16 mouse cellular contexts compared by ENCODE assay signal in the genomic region with DNA sequence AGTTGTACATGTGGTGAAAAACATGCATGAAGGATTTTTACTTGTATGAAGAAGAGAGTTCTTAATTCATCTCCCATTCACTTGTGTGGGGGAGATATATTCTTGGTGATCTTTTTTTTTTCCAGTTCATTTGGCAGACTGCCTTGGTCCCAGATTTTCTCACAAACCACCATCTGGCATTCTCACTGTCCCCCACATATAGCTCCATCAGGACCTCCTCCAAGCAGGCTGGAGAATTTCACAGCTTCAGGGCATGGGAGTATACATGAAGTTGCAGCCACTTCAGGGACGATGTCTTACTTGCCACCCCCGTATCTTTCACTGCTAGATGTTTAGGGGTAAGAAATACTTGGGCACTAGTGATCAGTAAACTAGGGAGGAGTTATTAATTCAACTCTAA.
DNase-seq lines count a peak whose midpoint lies in the region; ATAC-seq lines count a peak whose summit lies in the region.
"Had no signal": no experiment of that assay in that cellular context is flagged by ENCODE, and none has a peak within 500 bp of the region (broad histone marks: within the 10 kb centered on the region; RNA-seq: fewer than 3 reads in every experiment).

No protein-coding gene starts in this region.

- WGBS in hindbrain, embryonic 14.5 days = 63% methylated on average over 2 of the region's 2 CpGs
- 86% methylated on average over 2 of the region's 2 CpGs for WGBS in hindbrain, embryonic 12.5 days
- WGBS in liver, embryonic 11.5 days = 79% methylated on average over 2 of the region's 2 CpGs

- H3K36me3 ChIP-seq in hindbrain, embryonic 14.5 days (replicated peaks; ENCODE audit: control insufficient read depth, insufficient read depth) = no peaks in the 10 kb centered on the region
- H3K36me3 ChIP-seq in hindbrain, embryonic 12.5 days = no peaks in the 10 kb centered on the region
- no peaks in the 10 kb centered on the region for H3K36me3 ChIP-seq in liver, embryonic 11.5 days (ENCODE audit: control insufficient read depth, insufficient read depth, low read length)
- H3K36me3 ChIP-seq: embryonic facial prominence, embryonic 15.5 days; G1E; neural tube, embryonic 12.5 days had no signal

- H3K9ac ChIP-seq in hindbrain, embryonic 14.5 days = no peak overlapping the region
- no peak overlapping the region for H3K9ac ChIP-seq in hindbrain, embryonic 12.5 days
- no peak overlapping the region for H3K9ac ChIP-seq in liver, embryonic 11.5 days (ENCODE audit: low read depth, low read length)
- H3K9ac ChIP-seq: embryonic facial prominence, embryonic 15.5 days; liver, postnatal 0 days; neural tube, embryonic 12.5 days had no signal

- no peaks in the 10 kb centered on the region for H3K27me3 ChIP-seq in hindbrain, embryonic 14.5 days (ENCODE audit: control insufficient read depth, insufficient read depth, low read length)
- H3K27me3 ChIP-seq in hindbrain, embryonic 12.5 days = no peaks in the 10 kb centered on the region
- no peaks in the 10 kb centered on the region for H3K27me3 ChIP-seq in liver, embryonic 11.5 days (replicated peaks; ENCODE audit: control insufficient read depth, insufficient read depth, low read length)
- H3K27me3 ChIP-seq: embryonic facial prominence, embryonic 15.5 days; neural tube, embryonic 12.5 days had no signal

- ATAC-seq in hindbrain, embryonic 14.5 days (ENCODE audit: low FRiP score) = no peak
- no peak for ATAC-seq in hindbrain, embryonic 12.5 days (ENCODE audit: low FRiP score)
- ATAC-seq in liver, embryonic 11.5 days (replicated peaks; ENCODE audit: low FRiP score) = no peak
- ATAC-seq: activated CD4-positive, CD25-positive, alpha-beta regulatory T cell, adult 4 months; liver, postnatal 0 days had no signal

- intact Hi-C loops in left cerebral cortex, postnatal 4 days (cut with DNase I) = no loop called here

- peak; percentile 28 for DNase-seq in hindbrain, embryonic 14.5 days (ENCODE audit: low spot score)
- peak; percentile 65 to 66 for DNase-seq in cerebellum, adult 18-20 months
- DNase-seq in frontal cortex, postnatal 10 days (ENCODE audit: low spot score in 2 of 2) = peak; percentile 14 to 16
- DNase-seq in left cerebral cortex, postnatal 4 days = peak; percentile 40
- no peak for DNase-seq in liver, embryonic 11.5 days (ENCODE audit: low spot score)
- DNase-seq in embryo, embryonic 10.5 days (ENCODE audit: low spot score) = no peak
- no peak for DNase-seq in lung, postnatal 10 days
- DNase-seq: heart, postnatal 36 days; kidney, adult 11 months; liver, postnatal 0 days had no signal

- no peak overlapping the region for H3K27ac ChIP-seq in hindbrain, embryonic 14.5 days
- no peak overlapping the region for H3K27ac ChIP-seq in hindbrain, embryonic 12.5 days
- no peak overlapping the region for H3K27ac ChIP-seq in liver, embryonic 11.5 days (ENCODE audit: low read depth, low read length)
- H3K27ac ChIP-seq: embryonic facial prominence, embryonic 15.5 days; left cerebral cortex, adult 2 months; neural tube, embryonic 12.5 days had no signal

- no peak overlapping the region for H3K4me3 ChIP-seq in hindbrain, embryonic 14.5 days (replicated peaks; ENCODE audit: low read length)
- H3K4me3 ChIP-seq in hindbrain, embryonic 12.5 days = no peak overlapping the region
- no peak overlapping the region for H3K4me3 ChIP-seq in liver, embryonic 11.5 days (ENCODE audit: low read depth, low read length)
- H3K4me3 ChIP-seq: embryonic facial prominence, embryonic 15.5 days; left cerebral cortex, adult 2 months; neural tube, embryonic 12.5 days had no signal

- H3K4me2 ChIP-seq in hindbrain, embryonic 14.5 days (replicated peaks) = no peak overlapping the region
- H3K4me2 ChIP-seq in hindbrain, embryonic 12.5 days (replicated peaks) = no peak overlapping the region
- no peak overlapping the region for H3K4me2 ChIP-seq in liver, embryonic 11.5 days
- H3K4me2 ChIP-seq: embryonic facial prominence, embryonic 15.5 days; neural tube, embryonic 12.5 days had no signal

- no peaks in the 10 kb centered on the region for H3K9me3 ChIP-seq in hindbrain, embryonic 14.5 days (ENCODE audit: control insufficient read depth, low read length)
- H3K9me3 ChIP-seq in hindbrain, embryonic 12.5 days (replicated peaks) = no peaks in the 10 kb centered on the region
- no peaks in the 10 kb centered on the region for H3K9me3 ChIP-seq in liver, embryonic 11.5 days (ENCODE audit: control insufficient read depth, low read length)
- H3K9me3 ChIP-seq: embryonic facial prominence, embryonic 15.5 days; G1E; neural tube, embryonic 12.5 days had no signal

- no peaks in the 10 kb centered on the region for H3K4me1 ChIP-seq in hindbrain, embryonic 14.5 days (replicated peaks; ENCODE audit: control insufficient read depth, insufficient read depth, low read length)
- H3K4me1 ChIP-seq in hindbrain, embryonic 12.5 days = no peaks in the 10 kb centered on the region
- no peaks in the 10 kb centered on the region for H3K4me1 ChIP-seq in liver, embryonic 11.5 days (replicated peaks; ENCODE audit: control insufficient read depth, insufficient read depth, low read length)
- H3K4me1 ChIP-seq: embryonic facial prominence, embryonic 15.5 days; neural tube, embryonic 12.5 days had no signal

Comparison
In these comparisons a context has a peak if more than half of its experiments do, and no peak if none do; other contexts are left out.
1. DNase-seq: peak in hindbrain, embryonic 14.5 days (single experiment), cerebellum, adult 18-20 months (2 of 2), frontal cortex, postnatal 10 days (2 of 2) and left cerebral cortex, postnatal 4 days (single experiment); none in liver, embryonic 11.5 days (single experiment), embryo, embryonic 10.5 days (single experiment) and lung, postnatal 10 days (single experiment).